Mouse (Mus musculus) lung, postnatal 25 days (tissue): ENCODE measurements at regions not wholly inside any gene's neighbourhood (a gene's known extent, or its start where the extent isn't known, plus 50 kb on each side); places are given as distances from the start of the nearest gene placed in this dataset.
"Not testable (repeated sequence)": the region's sequence is repeated elsewhere in the genome, so short reads cannot be mapped to it uniquely, and the experiment has no call there.

Experiments
- DNase-seq: peaks from one replicate; pipeline ENCODE4 v3.0.0; 2022; ENCODE audit warnings: low spot score

DNA sequence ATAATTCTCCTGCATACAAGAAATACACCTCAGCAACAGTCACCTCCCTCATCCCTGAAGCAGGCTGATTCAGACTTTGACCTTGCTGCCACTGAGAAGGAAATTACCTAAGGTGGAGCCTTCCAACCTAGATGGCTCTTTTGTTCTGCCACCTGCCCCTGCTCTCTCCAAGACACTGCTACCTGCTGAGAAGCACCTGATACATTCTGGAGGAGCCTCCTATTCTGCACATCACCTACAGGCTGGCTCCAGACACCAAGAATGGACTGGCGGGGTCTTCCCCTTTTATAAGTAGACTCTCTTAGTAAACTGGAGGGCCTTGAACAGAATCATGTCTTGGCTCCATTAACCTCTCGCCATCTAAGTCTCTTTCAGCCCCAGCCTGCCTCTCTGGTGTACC, 1149.5 kb upstream of the 2610301B20Rik start:
- DNase-seq: not testable (repeated sequence)

DNA sequence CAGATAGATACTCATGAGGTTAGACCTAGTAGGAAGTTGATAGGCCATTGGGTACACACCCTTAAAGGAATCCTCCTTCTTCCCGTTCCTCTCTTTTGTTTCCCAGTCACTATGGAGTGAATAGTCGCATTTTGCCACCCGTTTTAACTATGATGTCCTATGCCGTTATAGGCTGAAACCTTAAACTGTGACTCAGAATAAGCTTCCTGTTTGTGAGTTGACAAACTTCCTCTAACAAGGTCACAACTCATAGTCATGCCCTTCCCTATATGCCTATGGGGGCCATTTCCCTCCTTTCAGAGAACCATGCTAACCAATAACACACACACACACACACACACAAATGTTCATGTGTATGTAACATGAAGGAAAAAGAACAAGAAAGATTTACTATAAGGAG, 1136.6 kb upstream of the 2610301B20Rik start:
- no peak for DNase-seq

GRCm38 (mm10) chr4:9747411-9747938, 1126.8 kb upstream of the 2610301B20Rik start:
- no peak for DNase-seq

DNA sequence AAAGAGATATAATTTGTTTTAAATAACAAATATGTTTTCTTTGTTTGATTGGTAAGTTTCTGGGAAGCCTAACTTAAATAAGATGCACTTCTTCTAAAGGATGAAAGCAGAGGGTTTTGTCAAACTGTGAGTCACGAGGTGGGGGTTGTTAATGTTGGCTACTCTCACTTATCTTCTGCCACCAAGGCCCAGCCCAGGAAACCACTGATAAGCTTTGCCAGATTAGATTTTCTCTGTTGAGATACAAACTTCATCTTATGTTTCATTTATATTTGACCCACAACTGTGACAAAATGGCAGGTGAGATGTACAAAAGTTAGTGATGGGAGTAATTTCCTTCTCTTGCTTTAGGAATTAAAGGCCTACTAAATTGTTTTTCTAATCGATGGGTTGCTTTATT, 1126.2 kb upstream of the 2610301B20Rik start:
- DNase-seq: no peak

DNA sequence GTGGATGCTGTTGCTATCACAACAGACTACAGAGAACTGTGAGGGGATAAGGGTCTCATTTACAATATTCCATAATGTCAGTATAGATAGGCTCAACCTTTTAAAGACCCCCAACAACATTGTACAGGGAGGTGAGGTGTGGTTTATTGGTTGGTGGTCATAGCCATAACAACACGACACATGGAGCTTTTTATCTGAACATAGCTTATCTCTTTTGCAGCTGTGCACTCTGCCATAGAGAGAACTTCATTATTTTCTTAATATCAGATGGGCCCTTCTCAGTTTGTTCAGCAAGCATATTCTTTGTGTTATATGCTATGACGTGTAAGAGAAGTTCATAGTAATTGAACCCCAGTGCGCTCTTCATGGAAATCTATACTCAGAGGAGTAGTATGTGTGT, 1124.4 kb upstream of the 2610301B20Rik start:
- DNase-seq: no peak

GRCm38 (mm10) chr4:9750404-9750803, 1123.9 kb upstream of the 2610301B20Rik start:
- no peak for DNase-seq

DNA sequence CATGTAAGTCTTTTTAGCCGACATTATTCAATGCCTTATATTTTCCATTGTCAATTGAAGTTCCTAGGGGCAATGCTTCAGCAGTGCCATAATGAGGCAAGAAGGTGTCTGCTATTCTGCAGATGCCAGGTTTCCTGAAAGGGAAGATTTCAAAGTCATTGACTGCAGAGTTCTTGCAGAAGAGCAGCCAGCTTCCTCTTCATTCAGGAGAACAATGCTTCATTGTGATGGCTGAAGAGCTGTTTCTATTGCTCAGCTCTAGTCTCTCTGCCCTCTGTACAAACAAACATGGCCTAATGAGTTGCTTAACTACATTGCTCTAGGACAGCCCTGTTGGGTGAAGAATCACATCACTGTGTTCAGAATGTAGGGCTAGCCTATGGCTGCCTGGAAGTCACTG, 1111.0 kb upstream of the 2610301B20Rik start:
- no peak for DNase-seq

- DNase-seq: no peak
These were observed 1104.6 kb upstream of the 2610301B20Rik start for GRCm38 (mm10) chr4:9769633-9770205.

DNA sequence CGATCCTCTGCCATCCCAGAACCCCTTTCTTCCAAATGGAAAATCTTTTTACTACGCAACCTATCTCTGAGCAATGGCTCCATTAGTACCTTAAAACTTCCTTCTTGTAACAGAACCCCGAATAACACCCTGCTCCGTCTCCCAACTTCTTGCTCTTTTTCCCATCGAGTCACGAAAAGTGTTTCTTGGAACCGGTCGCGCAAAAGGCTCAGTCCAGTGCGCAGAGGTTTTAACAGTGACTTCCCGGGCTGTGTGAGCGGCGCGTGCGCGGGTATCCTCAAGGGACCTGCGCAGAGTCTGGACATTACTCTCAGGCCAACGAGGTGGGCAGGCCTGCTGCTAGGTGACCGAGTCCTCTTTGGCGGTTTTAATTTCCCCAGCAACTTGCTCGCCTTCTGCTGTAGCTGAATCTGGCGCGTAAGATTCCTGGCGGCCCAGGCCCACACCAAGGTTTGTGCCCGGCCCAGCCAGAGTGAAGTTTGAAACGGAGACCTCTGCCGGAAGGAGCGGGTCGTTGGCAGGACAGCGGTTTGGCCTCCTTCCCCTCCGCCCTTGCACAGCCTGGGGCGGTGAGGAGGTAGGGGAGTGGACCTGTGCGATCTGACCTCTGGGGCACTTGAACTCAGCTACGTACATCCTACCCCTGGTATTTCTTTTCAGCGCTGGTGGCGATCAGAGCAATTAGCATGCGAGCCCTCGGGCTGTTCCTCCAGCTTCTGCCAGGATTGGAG, 1103.8 kb upstream of the 2610301B20Rik start:
- DNase-seq: peak; percentile 21

- peak; percentile 29 for DNase-seq
These were observed 1103.2 kb upstream of the 2610301B20Rik start for GRCm38 (mm10) chr4:9771103-9771474.

GRCm38 (mm10) chr4:9778391-9778790, 1095.9 kb upstream of the 2610301B20Rik start:
- no peak for DNase-seq

DNA sequence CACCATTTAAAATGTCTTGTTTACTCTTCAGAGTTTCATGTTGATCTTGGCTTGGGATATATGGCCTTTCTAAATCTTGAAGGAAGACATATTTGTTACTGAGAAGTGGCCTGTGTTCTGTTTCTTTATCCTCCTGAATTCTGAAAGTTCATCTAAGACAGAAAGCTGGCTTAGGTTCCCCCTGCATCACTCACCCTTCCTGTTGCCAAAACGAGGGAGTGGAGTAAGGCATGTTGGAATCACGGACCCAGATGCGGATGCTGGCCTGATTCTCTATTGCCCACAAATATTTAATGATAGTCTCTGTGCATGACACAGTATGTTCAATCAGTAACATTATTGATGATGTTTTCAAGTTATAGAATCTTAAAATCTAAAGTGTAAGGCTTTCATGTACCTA, 1094.7 kb upstream of the 2610301B20Rik start:
- DNase-seq: no peak

GRCm38 (mm10) chr4:9780179-9780578, 1094.1 kb upstream of the 2610301B20Rik start:
- peak; percentile 37 for DNase-seq

DNA sequence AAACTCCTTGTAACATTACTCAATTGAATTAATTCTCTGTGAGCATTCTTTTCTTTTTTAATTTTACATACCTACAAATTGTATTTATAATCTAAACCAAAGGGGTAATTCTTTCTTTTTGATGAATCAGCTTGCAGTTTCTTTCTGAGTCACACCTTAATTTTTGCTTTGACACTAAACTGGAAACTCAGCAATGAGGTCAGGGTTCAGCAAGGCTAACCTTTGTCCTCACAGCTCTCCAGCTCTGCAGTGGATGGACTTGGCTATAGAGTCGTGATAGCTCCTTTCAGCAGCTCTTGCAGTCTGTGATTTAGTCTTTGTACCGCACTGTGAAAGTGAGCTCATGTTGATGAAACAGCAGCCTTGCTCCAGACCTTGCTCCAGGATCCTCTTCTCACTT, 1093.0 kb upstream of the 2610301B20Rik start:
- DNase-seq: no peak

- DNase-seq: no peak
These were observed 1086.4 kb upstream of the 2610301B20Rik start for GRCm38 (mm10) chr4:9787795-9788365.

- DNase-seq: no peak
These were observed 1083.8 kb upstream of the 2610301B20Rik start for GRCm38 (mm10) chr4:9790478-9790877.
